Mouse (Mus musculus) forebrain, embryonic 11.5 days (tissue): ENCODE results near the gene Unk. TPM values are rescaled to one million over a fixed set of nuclear protein-coding genes. Genes with fewer than 3 reads are reported as not detected.

ENCODE experiments used
- ATAC-seq: fragments of 200-750 bp; cut with Nextera tagmentation; replicated peaks from 2 replicates; pipeline ENCODE4 v1.8.0; 2017; ENCODE audit warnings: moderate TSS enrichment; ENCODE audit not compliant: low FRiP score
- DNase-seq: peaks from one replicate; pipeline ENCODE4 v3.0.0-alpha.2; 2017; ENCODE audit warnings: low spot score
- H3K27ac ChIP-seq: fragments of 300-500 bp; sonication (generic); 2 replicates; pipeline ENCODE4 v1.5.1; 2014; ENCODE audit warnings: low read depth, low read length
- H3K27me3 ChIP-seq: fragments of 300-500 bp; sonication (generic); 2 replicates; pipeline ENCODE4 v1.6.1; 2014; ENCODE audit warnings: mild to moderate bottlenecking, low read length, mixed read lengths; ENCODE audit not compliant: control insufficient read depth, insufficient read depth
- H3K36me3 ChIP-seq: fragments of 300-500 bp; sonication (generic); 2 replicates; pipeline ENCODE4 v1.6.1; 2014; ENCODE audit warnings: mild to moderate bottlenecking, low read length, moderate library complexity, mixed read lengths; ENCODE audit not compliant: control insufficient read depth, insufficient read depth
- H3K4me1 ChIP-seq: fragments of 300-500 bp; sonication (generic); replicated peaks from 2 replicates; pipeline ENCODE4 v1.6.1; 2014; ENCODE audit warnings: low read length, mixed read lengths; ENCODE audit not compliant: control insufficient read depth, insufficient read depth
- H3K4me2 ChIP-seq: fragments of 300-500 bp; sonication (generic); 2 replicates; pipeline ENCODE4 v1.6.1; 2014; ENCODE audit warnings: low read depth, mild to moderate bottlenecking, low read length, moderate library complexity, mixed read lengths; ENCODE audit not compliant: severe bottlenecking
- H3K4me3 ChIP-seq: fragments of 300-500 bp; sonication (generic); 2 replicates; pipeline ENCODE4 v1.5.1; 2014; ENCODE audit warnings: low read depth, low read length
- H3K9ac ChIP-seq: fragments of 300-500 bp; sonication (generic); 2 replicates; pipeline ENCODE4 v1.6.1; 2014; ENCODE audit warnings: low read length
- H3K9me3 ChIP-seq: fragments of 300-500 bp; sonication (generic); 2 replicates; pipeline ENCODE4 v1.6.1; 2016; ENCODE audit warnings: low read length, mixed read lengths; ENCODE audit not compliant: control insufficient read depth
- WGBS: fragments of 180-500 bp; shearing (Covaris S2); extraction: QIAGEN DNeasy Blood & Tissue Kit; methylation state at CpG from one replicate; pipeline ENCODE4 v1.1.7; 2014; 5-methylcytosine and 5-hydroxymethylcytosine counted together
- polyA plus RNA-seq: library from polyadenylated mRNA; unstranded; fragments of >200 nt; fragmentation: Nextera tagmentation; extraction: Ambion mirVana; gene quantifications from 2 replicates; pipeline ENCODE4 v1.2.1, GENCODE M21; 2014

Gene Unk
- polyA plus RNA-seq: 40.7 and 48.5 TPM in 2 replicates

DNA sequence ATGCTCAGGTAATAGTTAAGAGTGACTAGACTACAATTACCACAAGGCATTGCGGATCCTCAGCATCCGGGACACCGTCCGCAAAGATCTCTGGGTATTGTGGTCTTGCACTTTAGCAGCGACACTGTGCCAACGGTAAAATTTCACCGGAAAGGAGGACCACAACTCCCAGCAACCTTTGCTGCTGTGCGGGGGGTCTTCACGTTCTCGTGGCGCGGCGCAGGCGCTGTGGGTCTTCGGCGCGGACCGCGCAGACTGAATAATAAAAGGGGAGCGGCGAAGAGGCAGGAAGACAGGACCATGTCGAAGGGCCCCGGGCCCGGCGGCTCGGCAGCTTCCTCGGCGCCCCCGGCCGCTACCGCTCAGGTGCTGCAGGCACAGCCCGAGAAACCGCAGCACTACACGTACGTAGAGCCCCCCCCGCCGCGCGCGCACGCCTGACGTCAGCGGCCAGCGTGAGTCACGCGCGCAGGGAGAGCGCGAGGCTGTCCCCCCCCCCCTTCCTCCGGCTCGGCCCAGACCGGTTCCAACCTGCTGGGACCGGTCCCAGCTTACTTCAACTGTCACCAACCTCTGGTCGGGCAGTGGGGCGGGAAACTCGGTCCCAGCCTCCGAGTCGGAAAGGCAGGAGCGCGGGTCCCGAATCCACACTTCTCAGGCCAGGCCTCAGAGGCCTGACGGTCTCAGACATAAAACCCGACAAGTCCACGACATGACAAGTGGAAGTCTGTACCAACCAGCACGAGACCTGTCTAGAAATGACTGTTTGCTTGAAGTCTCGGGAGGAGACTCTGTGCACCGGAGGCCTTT, at the start of gene Unk:
Unk (plus strand) TSS at position 235 of the 810 bp plus-strand sequence.
- peak; percentile 93 for ATAC-seq
- WGBS: under 1% methylated on average over 66 of the region's 67 CpGs

DNA sequence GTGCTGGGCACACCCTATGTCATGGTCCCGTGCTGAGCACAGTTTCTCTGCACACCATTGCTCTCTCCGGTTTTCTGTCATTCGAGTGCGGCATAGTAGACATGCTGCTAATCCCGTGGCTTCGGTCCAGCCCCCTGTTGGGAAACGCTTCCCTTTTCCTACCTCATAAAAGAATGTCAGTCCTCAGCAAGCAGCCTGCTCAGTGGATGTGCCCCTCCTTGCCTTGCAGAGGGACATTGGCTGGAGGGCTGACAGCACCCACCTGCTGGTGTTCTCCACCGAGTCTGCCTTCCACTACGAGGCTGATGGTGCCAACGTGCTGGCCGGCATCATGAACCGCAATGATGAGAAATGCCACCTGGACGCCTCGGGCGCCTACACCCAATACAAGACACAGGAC, 47.6 kb upstream of the Unk start:
- Histone ChIP-seq H3K4me3 (no peak overlapping the region), H3K27ac (no peak overlapping the region), H3K4me1 (no peaks in the 10 kb centered on the region), H3K36me3 (no peaks in the 10 kb centered on the region), H3K27me3 (no peaks in the 10 kb centered on the region), H3K4me2 (no peak overlapping the region), H3K9me3 (no peaks in the 10 kb centered on the region), H3K9ac (no peak overlapping the region)
- WGBS: 92% methylated on average over 15 of the region's 15 CpGs
- no peak for ATAC-seq
- DNase-seq: no peak

More for the DNA sequence above, at the start of gene Unk:
- H3K4me3 ChIP-seq: peak within 1 kb of the TSS; percentile 71
- H3K9me3 ChIP-seq: no peaks in the 10 kb centered on the region
- peak within 1 kb of the TSS; percentile 95 for H3K27ac ChIP-seq
- no peaks in the 10 kb centered on the region for H3K36me3 ChIP-seq
- DNase-seq: peak; percentile 97
- peak within 1 kb of the TSS; percentile 78 for H3K4me2 ChIP-seq
- H3K4me1 ChIP-seq: peaks cover 4% of the 10 kb centered on the region
- H3K27me3 ChIP-seq: no peaks in the 10 kb centered on the region
- peak within 1 kb of the TSS; percentile 84 for H3K9ac ChIP-seq

DNA sequence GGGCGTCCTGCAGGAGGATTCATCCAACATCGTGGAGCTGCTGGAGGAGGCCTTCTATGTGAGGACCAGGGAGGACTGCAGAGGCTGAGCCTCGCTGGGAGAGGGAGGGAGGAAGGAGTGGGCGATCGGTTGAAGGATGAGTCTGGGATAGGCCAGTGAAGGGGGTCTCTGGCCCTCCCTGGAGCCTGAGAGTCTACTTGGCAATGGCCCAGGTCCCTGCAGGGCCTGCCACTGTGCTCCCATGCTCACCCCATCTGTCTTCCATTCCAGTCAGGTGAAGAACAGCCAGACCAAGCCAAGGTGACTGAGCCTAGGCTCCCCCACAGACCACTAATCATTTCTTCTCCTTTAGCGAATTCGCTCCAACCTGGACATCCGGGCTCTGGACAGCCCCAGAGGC, 46.8 kb upstream of the Unk start:
- 87% methylated on average over 8 of the region's 8 CpGs for WGBS
- DNase-seq: no peak

DNA sequence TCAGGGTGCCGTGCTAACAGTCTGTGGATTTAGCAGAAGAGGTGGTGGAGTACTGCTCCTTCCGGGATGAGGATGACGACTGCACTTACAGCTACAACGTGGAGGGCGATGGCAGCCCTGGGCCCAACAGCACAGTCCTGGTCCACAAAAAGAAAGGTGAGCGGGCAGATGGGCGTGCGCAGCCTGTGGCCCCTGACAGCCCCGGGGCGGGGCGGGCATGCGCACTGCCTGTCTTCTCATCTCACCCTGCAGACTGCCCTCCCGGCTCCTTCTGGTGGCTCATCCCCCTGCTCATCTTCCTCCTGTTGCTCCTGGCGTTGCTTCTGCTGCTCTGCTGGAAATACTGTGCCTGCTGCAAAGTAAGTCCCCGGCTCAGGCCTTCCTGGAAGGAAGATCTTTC, 40.4 kb upstream of the Unk start:
- Histone ChIP-seq H3K36me3 (no peaks in the 10 kb centered on the region), H3K4me1 (no peaks in the 10 kb centered on the region), H3K4me2 (0 out of 2 replicates have a peak overlapping the region, but pooled peaks have one; percentile 15), H3K27me3 (no peaks in the 10 kb centered on the region), H3K27ac (no peak overlapping the region), H3K9me3 (no peaks in the 10 kb centered on the region), H3K4me3 (no peak overlapping the region), H3K9ac (no peak overlapping the region; the same call in 1 of the 2 replicates)
- WGBS: 45% methylated on average over 15 of the region's 15 CpGs
- no peak for ATAC-seq
- no peak for DNase-seq

More for the DNA sequence above, 46.8 kb upstream of the Unk start:
- no peaks in the 10 kb centered on the region for H3K4me1 ChIP-seq
- no peaks in the 10 kb centered on the region for H3K36me3 ChIP-seq
- ATAC-seq: no peak
- H3K27me3 ChIP-seq: no peaks in the 10 kb centered on the region
- no peak overlapping the region for H3K4me2 ChIP-seq
- H3K4me3 ChIP-seq: no peak overlapping the region
- no peak overlapping the region for H3K27ac ChIP-seq
- no peak overlapping the region for H3K9ac ChIP-seq
- no peaks in the 10 kb centered on the region for H3K9me3 ChIP-seq

DNA sequence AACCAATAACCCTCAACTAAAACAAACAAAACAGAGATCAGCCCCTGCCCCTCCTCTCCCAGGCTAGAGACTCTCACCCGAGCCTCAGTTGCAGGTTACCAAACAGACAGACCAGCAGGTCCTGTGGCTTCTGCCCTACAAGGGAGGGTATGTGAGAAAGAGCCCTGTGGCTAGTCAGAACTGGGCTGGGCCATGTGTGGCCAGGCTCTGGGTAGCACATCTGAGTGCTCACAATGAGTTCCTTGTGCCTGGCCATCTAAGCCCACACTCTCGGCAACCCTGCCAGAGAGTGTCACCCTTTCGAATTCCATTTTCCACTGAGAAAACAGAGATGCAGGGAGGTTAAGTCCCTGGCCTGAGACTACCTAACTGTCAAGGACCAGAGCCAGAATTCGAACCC, 38.0 kb upstream of the Unk start:
- H3K9ac ChIP-seq: no peak overlapping the region
- ATAC-seq (no peak), DNase-seq (no peak)
- H3K36me3 ChIP-seq: no peaks in the 10 kb centered on the region
- no peak overlapping the region for H3K4me3 ChIP-seq
- H3K27me3 ChIP-seq: no peaks in the 10 kb centered on the region
- no peaks in the 10 kb centered on the region for H3K9me3 ChIP-seq
- 74% methylated on average over 4 of the region's 4 CpGs for WGBS
- H3K4me2 ChIP-seq: no peak overlapping the region
- no peaks in the 10 kb centered on the region for H3K4me1 ChIP-seq
- no peak overlapping the region for H3K27ac ChIP-seq

DNA sequence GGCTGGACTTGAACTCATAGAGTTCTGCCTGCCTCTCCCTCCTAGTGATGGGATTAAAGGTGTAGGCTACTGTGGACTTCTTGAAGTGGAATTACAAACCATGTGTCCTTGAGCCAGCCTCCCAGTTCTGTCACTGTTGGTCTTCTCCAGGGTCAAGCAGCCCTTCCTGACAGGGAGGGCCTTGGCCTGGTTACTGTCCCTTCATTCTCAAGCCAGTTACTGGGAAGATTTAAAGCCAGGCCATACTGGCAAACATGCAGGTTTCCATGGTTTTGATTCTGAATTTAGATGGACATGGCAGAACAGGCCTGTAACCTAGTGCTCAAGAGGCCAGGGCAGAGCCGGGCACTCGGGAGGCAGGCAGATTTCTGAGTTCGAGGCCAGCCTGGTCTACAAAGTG, 34.9 kb upstream of the Unk start:
- WGBS: 91% methylated on average over 3 of the region's 3 CpGs

DNA sequence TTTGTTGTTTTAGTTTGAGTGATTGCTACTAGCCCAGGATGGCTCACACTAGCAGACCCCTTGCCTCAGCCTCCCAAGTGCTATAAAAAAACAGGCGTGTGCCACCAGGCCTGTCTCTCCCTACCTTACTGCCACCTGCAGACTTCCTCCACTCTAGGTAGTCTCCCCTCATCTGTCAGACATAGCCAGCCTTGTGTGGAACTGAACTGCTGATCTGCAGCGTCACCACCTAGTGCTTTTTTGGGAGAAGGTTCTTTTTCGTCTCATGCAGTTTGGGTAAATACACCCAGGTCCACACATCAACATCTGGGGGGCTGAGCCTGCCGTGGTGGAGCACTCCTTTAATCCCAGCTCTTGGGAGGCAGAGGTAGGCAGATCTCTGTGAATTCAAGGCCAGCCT, 33.1 kb upstream of the Unk start:
- Histone ChIP-seq H3K4me1 (peaks cover 12% of the 10 kb centered on the region; the same call in 1 of the 2 replicates), H3K36me3 (no peaks in the 10 kb centered on the region), H3K9ac (no peak overlapping the region), H3K27me3 (no peaks in the 10 kb centered on the region), H3K4me3 (no peak overlapping the region), H3K4me2 (no peak overlapping the region), H3K27ac (no peak overlapping the region), H3K9me3 (no peaks in the 10 kb centered on the region)
- no peak for DNase-seq
- ATAC-seq: no peak
- 81% methylated on average over 4 of the region's 4 CpGs for WGBS

More for the DNA sequence above, 34.9 kb upstream of the Unk start:
- no peak for DNase-seq
- no peaks in the 10 kb centered on the region for H3K36me3 ChIP-seq
- no peak overlapping the region for H3K4me3 ChIP-seq
- H3K9ac ChIP-seq: no peak overlapping the region
- H3K27ac ChIP-seq: no peak overlapping the region
- H3K9me3 ChIP-seq: no peaks in the 10 kb centered on the region
- H3K4me2 ChIP-seq: no peak overlapping the region
- ATAC-seq: no peak
- no peaks in the 10 kb centered on the region for H3K27me3 ChIP-seq
- peaks cover 4% of the 10 kb centered on the region; the same call in 1 of the 2 replicates for H3K4me1 ChIP-seq

DNA sequence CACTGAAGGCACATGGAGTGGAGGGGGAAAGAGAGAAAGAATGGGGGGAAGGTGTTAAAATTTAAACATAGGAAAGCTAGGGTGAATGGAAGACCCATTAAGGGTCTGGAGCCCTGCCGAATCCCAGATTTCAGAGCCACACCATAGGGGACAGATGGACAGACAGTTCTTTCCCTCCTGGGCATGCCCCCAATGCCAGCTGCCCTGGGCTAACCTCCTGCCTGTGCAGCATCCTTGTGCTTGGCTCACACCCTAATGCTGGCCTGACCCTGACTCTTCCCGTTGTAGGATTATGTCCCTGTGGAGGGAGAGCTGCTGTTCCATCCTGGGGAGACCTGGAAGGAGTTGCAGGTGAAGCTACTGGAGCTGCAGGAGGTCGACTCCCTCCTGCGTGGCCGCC, 32.5 kb upstream of the Unk start:
- peaks cover 12% of the 10 kb centered on the region; the same call in 1 of the 2 replicates for H3K4me1 ChIP-seq
- H3K36me3 ChIP-seq: no peaks in the 10 kb centered on the region
- DNase-seq (no peak), ATAC-seq (no peak)
- H3K27ac ChIP-seq: no peak overlapping the region
- H3K4me3 ChIP-seq: no peak overlapping the region
- H3K4me2 ChIP-seq: no peak overlapping the region
- H3K27me3 ChIP-seq: no peaks in the 10 kb centered on the region
- WGBS: 72% methylated on average over 5 of the region's 5 CpGs
- no peaks in the 10 kb centered on the region for H3K9me3 ChIP-seq
- H3K9ac ChIP-seq: no peak overlapping the region

DNA sequence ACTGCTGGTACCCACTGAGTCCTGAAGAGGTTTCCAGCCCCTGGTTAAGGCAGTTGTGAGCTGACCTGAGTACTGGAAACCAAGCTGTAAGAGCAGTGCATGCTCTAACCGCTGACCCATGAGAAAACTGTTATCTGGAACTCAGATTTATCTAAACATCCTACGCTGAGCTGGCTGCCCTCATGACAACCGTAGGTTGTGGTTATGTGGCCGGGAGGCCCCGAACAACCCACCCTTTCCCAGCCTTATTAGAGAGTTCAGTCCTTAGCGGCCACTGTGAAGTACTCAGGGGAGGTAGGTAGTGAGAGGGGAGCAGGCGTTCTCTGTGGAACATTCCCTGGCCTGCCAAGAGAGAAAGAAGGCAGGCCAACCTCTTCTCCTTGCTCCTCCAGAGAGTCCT, 31.1 kb upstream of the Unk start:
- no peak for ATAC-seq
- DNase-seq: no peak
- WGBS: 88% methylated on average over 7 of the region's 7 CpGs

More for the DNA sequence above, 31.1 kb upstream of the Unk start:
- no peak overlapping the region for H3K9ac ChIP-seq
- H3K4me2 ChIP-seq: no peak overlapping the region
- peaks cover 12% of the 10 kb centered on the region; the same call in 1 of the 2 replicates for H3K4me1 ChIP-seq
- no peaks in the 10 kb centered on the region for H3K36me3 ChIP-seq
- H3K4me3 ChIP-seq: no peak overlapping the region
- no peaks in the 10 kb centered on the region for H3K9me3 ChIP-seq
- H3K27me3 ChIP-seq: no peaks in the 10 kb centered on the region
- no peak overlapping the region for H3K27ac ChIP-seq
